Mouse (Mus musculus) embryonic fibroblast, embryonic 13.5 days (primary cell): ENCODE data around the gene Bicc1. TPM values are rescaled to one million over a fixed set of nuclear protein-coding genes. Genes with fewer than 3 reads are reported as not detected.

Source experiments
- H3K27ac ChIP-seq: 2 replicates; pipeline ENCODE4 v1.5.1; 2012; ENCODE audit warnings: low read length, control low read depth, inconsistent platforms; ENCODE audit not compliant: insufficient read depth
- H3K4me1 ChIP-seq: 2 replicates; pipeline ENCODE4 v1.6.1; 2011; ENCODE audit warnings: low read length; ENCODE audit not compliant: control insufficient read depth, insufficient read depth
- H3K4me3 ChIP-seq: 2 replicates; pipeline ENCODE4 v1.5.1; 2011; ENCODE audit warnings: mild to moderate bottlenecking, control low read depth, low read length; ENCODE audit not compliant: insufficient read depth
- CTCF ChIP-seq: IDR thresholded peaks from 2 replicates; pipeline ENCODE4 v1.5.1; 2011; ENCODE audit warnings: mild to moderate bottlenecking, control low read depth, low read length, moderate library complexity, borderline replicate concordance; ENCODE audit not compliant: insufficient read depth
- POLR2A ChIP-seq: IDR thresholded peaks from 2 replicates; pipeline ENCODE4 v1.6.1; 2011; ENCODE audit warnings: low read depth, mild to moderate bottlenecking, control low read depth, low read length, moderate library complexity
- polyA plus RNA-seq: library from polyadenylated mRNA; stranded (reverse); fragments of >200 nt; gene quantifications from 2 replicates; pipeline ENCODE4 v1.2.4, GENCODE M21; 2011; ENCODE audit warnings: low read depth; ENCODE audit not compliant: missing spikeins, insufficient read length

The Bicc1 gene
- polyA plus RNA-seq, 1 experiment = 86.8 TPM

GRCm38 (mm10) chr10:71145801-71146200 is 13.7 kb downstream of the Bicc1 start:
- Histone ChIP-seq H3K4me1 (0 out of 2 replicates have a peak, but pooled peaks cover 2% of the 10 kb centered on the region), H3K27ac (peak overlapping the region; percentile 87; the same call in 1 of the 2 replicates), H3K4me3 (no peak overlapping the region)
- TF ChIP-seq CTCF (no peak), POLR2A (no peak)

- no peak for TF ChIP-seq POLR2A
- no peak for TF ChIP-seq CTCF
- no peak overlapping the region for H3K4me3 ChIP-seq
- no peak overlapping the region for H3K27ac ChIP-seq
- peaks cover 8% of the 10 kb centered on the region; the same call in 1 of the 2 replicates for H3K4me1 ChIP-seq
Measured at GRCm38 (mm10) chr10:71144191-71144590, 15.3 kb downstream of the Bicc1 start.

- no peak for TF ChIP-seq POLR2A
- no peak for TF ChIP-seq CTCF
Measured at GRCm38 (mm10) chr10:71142568-71142967, 16.9 kb downstream of the Bicc1 start.

GRCm38 (mm10) chr10:71140281-71140845 is 19.1 kb downstream of the Bicc1 start:
- Histone ChIP-seq H3K4me1 (peaks cover 9% of the 10 kb centered on the region), H3K27ac (peak overlapping the region; percentile 81), H3K4me3 (no peak overlapping the region)
- TF ChIP-seq CTCF (no peak), POLR2A (no peak)

More at GRCm38 (mm10) chr10:71142568-71142967, 16.9 kb downstream of the Bicc1 start:
- H3K4me1 ChIP-seq = peaks cover 6% of the 10 kb centered on the region; the same call in 1 of the 2 replicates
- no peak overlapping the region for H3K4me3 ChIP-seq
- no peak overlapping the region for H3K27ac ChIP-seq

- Histone ChIP-seq H3K4me1 (peaks cover 9% of the 10 kb centered on the region), H3K27ac (peak overlapping the region; percentile 33; the same call in 1 of the 2 replicates), H3K4me3 (no peak overlapping the region)
- TF ChIP-seq POLR2A (no peak), CTCF (no peak)
Measured at GRCm38 (mm10) chr10:71138852-71139197, 20.7 kb downstream of the Bicc1 start.

- peak overlapping the region; percentile 33; the same call in 1 of the 2 replicates for H3K27ac ChIP-seq
- H3K4me1 ChIP-seq = peaks cover 9% of the 10 kb centered on the region
- H3K4me3 ChIP-seq = no peak overlapping the region
- no peak for TF ChIP-seq POLR2A
- no peak for TF ChIP-seq CTCF
Measured at GRCm38 (mm10) chr10:71138132-71138851, 21.2 kb downstream of the Bicc1 start.

- H3K27ac ChIP-seq = peak overlapping the region; percentile 28; the same call in 1 of the 2 replicates
- TF ChIP-seq CTCF = no peak
- no peak for TF ChIP-seq POLR2A
- peaks cover 9% of the 10 kb centered on the region for H3K4me1 ChIP-seq
- no peak overlapping the region for H3K4me3 ChIP-seq
Measured at GRCm38 (mm10) chr10:71137606-71138005, 21.9 kb downstream of the Bicc1 start.

- Histone ChIP-seq H3K27ac (no peak overlapping the region), H3K4me1 (peaks cover 2% of the 10 kb centered on the region), H3K4me3 (no peak overlapping the region)
- TF ChIP-seq CTCF (no peak), POLR2A (no peak)
Measured at GRCm38 (mm10) chr10:71131333-71131732, 28.2 kb downstream of the Bicc1 start.

GRCm38 (mm10) chr10:71130261-71130660 is 29.2 kb downstream of the Bicc1 start:
- TF ChIP-seq CTCF (no peak), POLR2A (no peak)

GRCm38 (mm10) chr10:71127951-71128331 is 31.6 kb downstream of the Bicc1 start:
- no peak overlapping the region for H3K27ac ChIP-seq
- H3K4me3 ChIP-seq = no peak overlapping the region
- no peaks in the 10 kb centered on the region; the same call in none of the 2 replicates for H3K4me1 ChIP-seq
- TF ChIP-seq POLR2A (no peak), CTCF (no peak)

More at GRCm38 (mm10) chr10:71130261-71130660, 29.2 kb downstream of the Bicc1 start:
- H3K4me3 ChIP-seq = no peak overlapping the region
- no peak overlapping the region for H3K27ac ChIP-seq
- no peaks in the 10 kb centered on the region; the same call in none of the 2 replicates for H3K4me1 ChIP-seq
